Mouse (Mus musculus): Measurements from ENCODE around the gene Gpr107.

- no peak for TF ChIP-seq CTCF (IDR thresholded peaks at IDR 0.05; ENCODE audit: control insufficient read depth, insufficient read depth, low read length)
- TF ChIP-seq POLR2A (IDR thresholded peaks at IDR 0.05; ENCODE audit: borderline replicate concordance, control insufficient read depth, low read depth, low read length): no peak
These were observed 19.4 kb upstream of the Gpr107 start for GRCm38 (mm10) chr2:31132682-31133081.

Data from bone marrow, adult 2 months (tissue).